Mouse (Mus musculus): Measurements from ENCODE around the gene Pitpnm2.
A peak's percentile ranks its signal among the peaks of the same experiment; 100 is the strongest.

DNA sequence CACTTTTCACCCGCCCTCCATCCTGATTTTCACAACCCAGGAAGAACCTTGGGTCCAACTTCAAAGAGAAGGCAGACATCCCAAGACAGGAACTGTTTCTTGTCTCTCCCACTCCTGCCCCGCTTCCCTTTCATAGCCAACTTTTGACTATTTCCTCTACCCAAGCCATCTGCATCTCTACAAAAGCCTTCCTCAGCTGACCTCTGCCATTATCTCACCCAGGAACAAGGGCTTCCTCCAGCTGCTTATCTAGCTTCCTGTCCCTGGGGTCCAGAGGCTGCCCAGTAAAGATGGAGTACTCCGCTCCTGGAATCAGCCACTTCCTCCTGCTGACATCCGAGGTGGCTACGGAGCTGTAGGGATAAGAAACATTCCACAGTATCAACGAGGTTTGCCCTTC lies 17.3 kb upstream of the Pitpnm2 start:
- TF ChIP-seq EP300 (IDR thresholded peaks at IDR 0.05) (peak; percentile 89), CTCF (IDR thresholded peaks at IDR 0.05) (no peak)

Data from lung, postnatal 0 days (tissue).